Mouse (Mus musculus): ENCODE measurements around the gene Wdr66. TPM values are rescaled to one million over a fixed set of nuclear protein-coding genes. Genes with fewer than 3 reads are reported as not detected.

Gene Wdr66
- total and polyA plus RNA-seq, 3 experiments, result 1.4 to 3.6 TPM; not detected in 1

GRCm38 (mm10) chr5:123266909-123267308 is 15.0 kb downstream of the Wdr66 start (continued):
- TF ChIP-seq MEF2A (IDR thresholded peaks at IDR 0.05; ENCODE audit: extremely low read depth, insufficient replicate concordance, low read depth, low read length, poor library complexity, severe bottlenecking), result no peak
- no peak for TF ChIP-seq ZKSCAN1 (IDR thresholded peaks at IDR 0.05; ENCODE audit: low read depth, low read length)
- no peak for TF ChIP-seq EP300 (IDR thresholded peaks at IDR 0.05; ENCODE audit: low read depth in 1 of 2, low read length in 2 of 2)
- TF ChIP-seq ETS1 (IDR thresholded peaks at IDR 0.05; ENCODE audit: low read depth, low read length), result no peak
- no peak for TF ChIP-seq CHD2 (IDR thresholded peaks at IDR 0.05; ENCODE audit: low read length)
- TF ChIP-seq POLR2AphosphoS2 (IDR thresholded peaks at IDR 0.05; ENCODE audit: low read length), result no peak

- DNase-seq (ENCODE audit: low read depth, low spot score), result no peak
- no peaks in the 10 kb centered on the region for H3K27me3 ChIP-seq (ENCODE audit: control insufficient read depth in 1 of 2, insufficient read depth in 2 of 2, low read length in 2 of 2)
- no peak overlapping the region for H3K4me3 ChIP-seq (ENCODE audit: control insufficient read depth in 1 of 2, insufficient read depth in 1 of 2, low read depth in 2 of 2, low read length in 2 of 2)
- no peak overlapping the region for H3K9ac ChIP-seq (ENCODE audit: control insufficient read depth, low read depth, low read length, poor library complexity, severe bottlenecking)
- TF ChIP-seq RAD21 (IDR thresholded peaks at IDR 0.05; ENCODE audit: low read depth, low read length) (no peak), ETS1 (IDR thresholded peaks at IDR 0.05; ENCODE audit: low read depth, low read length) (no peak), ZNF384 (IDR thresholded peaks at IDR 0.05; ENCODE audit: low read depth, low read length) (no peak), CTCF (IDR thresholded peaks at IDR 0.05 in 2 of 3, conservative IDR thresholded peaks at IDR 0.05 in 1 of 3; ENCODE audit: control insufficient read depth in 1 of 3, insufficient read depth in 1 of 3, low read depth in 2 of 3, low read length in 3 of 3, poor library complexity in 1 of 3, severe bottlenecking in 1 of 3) (peak; percentile 23 to 37 (median 32); a peak in 5 of 6 replicates), TBP (IDR thresholded peaks at IDR 0.05; ENCODE audit: low read depth, low read length) (no peak), MEF2A (IDR thresholded peaks at IDR 0.05; ENCODE audit: extremely low read depth, insufficient replicate concordance, low read depth, low read length, poor library complexity, severe bottlenecking) (no peak), GATA1 (IDR thresholded peaks at IDR 0.05; ENCODE audit: low read depth, low read length) (no peak)
- H3K36me3 ChIP-seq (ENCODE audit: control insufficient read depth in 1 of 2, insufficient read depth in 2 of 2, low read length in 2 of 2), result no peaks in the 10 kb centered on the region
- H3K27ac ChIP-seq (ENCODE audit: control insufficient read depth, low read depth, low read length), result no peak overlapping the region
- H3K9me3 ChIP-seq (replicated peaks; ENCODE audit: insufficient read depth, low read length), result no peaks in the 10 kb centered on the region
- H3K79me2 ChIP-seq (ENCODE audit: control insufficient read depth, insufficient read depth, low read length, poor library complexity), result no peaks in the 10 kb centered on the region
- H3K4me1 ChIP-seq (ENCODE audit: control insufficient read depth in 1 of 2, insufficient read depth in 2 of 2, low read length in 2 of 2), result no peaks in the 10 kb centered on the region
These were observed 16.9 kb downstream of the Wdr66 start for GRCm38 (mm10) chr5:123268477-123269474.

GRCm38 (mm10) chr5:123270917-123271316 is 19.0 kb downstream of the Wdr66 start:
- Histone ChIP-seq H3K4me3 (ENCODE audit: control insufficient read depth in 1 of 2, insufficient read depth in 1 of 2, low read depth in 2 of 2, low read length in 2 of 2) (no peak overlapping the region), H3K27me3 (ENCODE audit: control insufficient read depth in 1 of 2, insufficient read depth in 2 of 2, low read length in 2 of 2) (no peaks in the 10 kb centered on the region), H3K9ac (ENCODE audit: control insufficient read depth, low read depth, low read length, poor library complexity, severe bottlenecking) (no peak overlapping the region), H3K27ac (ENCODE audit: control insufficient read depth, low read depth, low read length) (no peak overlapping the region), H3K9me3 (replicated peaks; ENCODE audit: insufficient read depth, low read length) (no peaks in the 10 kb centered on the region), H3K79me2 (ENCODE audit: control insufficient read depth, insufficient read depth, low read length, poor library complexity) (no peaks in the 10 kb centered on the region), H3K4me1 (ENCODE audit: control insufficient read depth in 1 of 2, insufficient read depth in 2 of 2, low read length in 2 of 2) (no peaks in the 10 kb centered on the region), H3K36me3 (ENCODE audit: control insufficient read depth in 1 of 2, insufficient read depth in 2 of 2, low read length in 2 of 2) (no peaks in the 10 kb centered on the region)
- no peak for TF ChIP-seq EP300 (IDR thresholded peaks at IDR 0.05; ENCODE audit: low read depth in 1 of 2, low read length in 2 of 2)
- no peak for TF ChIP-seq RCOR1 (IDR thresholded peaks at IDR 0.05; ENCODE audit: low read depth, low read length)
- TF ChIP-seq MXI1 (IDR thresholded peaks at IDR 0.05; ENCODE audit: low read depth, low read length), result no peak
- TF ChIP-seq USF1 (IDR thresholded peaks at IDR 0.05; ENCODE audit: low read depth, low read length), result no peak
- TF ChIP-seq GATA1 (IDR thresholded peaks at IDR 0.05; ENCODE audit: low read depth, low read length), result no peak
- no peak for DNase-seq (ENCODE audit: low read depth, low spot score)
